Mouse (Mus musculus) kidney, adult 2 months (tissue): ENCODE measurements at regions not wholly inside any gene's neighbourhood (a gene's known extent, or its start where the extent isn't known, plus 50 kb on each side); places are given as distances from the start of the nearest gene placed in this dataset.

Source experiments
- CTCF ChIP-seq: fragments of 200-500 bp; conservative IDR thresholded peaks from 2 replicates; pipeline ENCODE4 v1.5.1; 2011; ENCODE audit warnings: low read depth, mild to moderate bottlenecking, control low read depth, low read length, moderate library complexity, mixed read lengths; ENCODE audit not compliant: insufficient read depth, insufficient read length
- POLR2A ChIP-seq: fragments of 200-500 bp; IDR thresholded peaks from one replicate; pipeline ENCODE4 v1.6.1; 2011; ENCODE audit warnings: low read depth, low read length, control low read depth

- no peak for TF ChIP-seq CTCF
- TF ChIP-seq POLR2A, result no peak
These were observed 93.5 kb upstream of the Arhgap28 start for GRCm38 (mm10) chr17:68097436-68097835.
